Mouse (Mus musculus): ENCODE measurements around the gene Olfr629. TPM values are rescaled to one million over a fixed set of nuclear protein-coding genes. Genes with fewer than 3 reads are reported as not detected.

Olfr629 gene
- not detected for polyA plus RNA-seq (2014; fragmentation: Illumina TruSeq; extraction: RNeasy Lipid Tissue Mini Kit (QIAGEN cat#74804); ENCODE audit: low read depth, low replicate concordance)

DNA sequence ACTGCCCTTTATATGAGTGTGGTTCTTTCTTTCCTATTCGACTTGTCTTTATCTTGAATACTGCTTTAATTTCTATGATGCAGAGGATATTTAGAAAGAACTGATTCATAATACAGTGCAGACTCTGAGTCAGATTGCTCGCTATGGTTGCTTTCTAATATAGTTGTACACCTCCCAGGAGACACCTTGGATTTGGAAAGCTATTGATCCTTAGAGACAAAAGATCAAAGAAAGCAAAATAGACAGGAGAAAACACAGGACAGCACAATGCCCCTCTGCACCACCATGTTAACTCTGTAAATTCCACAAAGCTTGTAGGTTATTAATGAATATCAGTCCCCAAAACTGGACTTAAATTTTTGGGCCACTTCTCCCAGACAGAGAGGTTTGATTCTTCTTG, at the start of gene Olfr629:
Gene Olfr629, minus strand, starts transcription at position 101 of the 400 bp plus-strand sequence.

DNA sequence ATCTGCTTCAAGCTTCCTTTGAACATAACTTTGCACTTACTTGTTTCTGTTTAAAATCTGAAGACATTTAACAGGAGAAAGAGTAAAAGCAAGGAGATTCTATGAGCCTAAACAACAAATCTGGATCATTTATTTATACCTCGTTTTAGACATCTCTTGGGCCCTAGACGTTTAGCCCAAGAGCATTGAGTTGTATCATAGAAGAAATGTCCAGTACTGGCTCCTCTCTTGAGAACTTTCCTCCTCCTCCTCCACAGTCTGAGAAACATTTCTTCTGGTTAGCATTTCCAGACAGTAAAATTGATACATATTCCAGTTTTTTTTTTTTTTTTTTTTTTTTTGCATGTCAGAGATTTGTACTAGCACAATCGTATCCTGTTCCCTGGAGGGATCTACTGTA, 47.0 kb upstream of the Olfr629 start, which contains the start of gene Olfr67:
Gene Olfr67, minus strand, starts transcription at position 101 of the 400 bp plus-strand sequence.

DNA sequence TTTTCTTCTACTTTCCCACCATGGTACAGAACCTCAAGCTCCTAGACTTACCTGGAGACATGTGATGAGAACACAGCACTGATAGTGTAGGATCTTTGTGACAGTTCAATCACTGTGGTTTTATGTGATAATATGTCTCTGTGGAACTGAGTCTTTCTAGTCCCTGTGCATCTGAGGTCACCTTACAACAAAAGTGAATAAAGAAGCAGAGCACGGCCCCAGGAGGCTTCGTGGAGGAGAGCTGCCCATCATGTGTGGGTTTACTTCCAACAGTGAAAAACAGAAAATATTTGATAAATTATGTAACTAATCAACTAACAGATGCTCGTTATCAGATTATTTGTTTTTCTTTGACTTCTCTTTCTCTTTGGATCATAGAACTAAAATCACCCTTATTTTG, 34.9 kb upstream of the Olfr629 start, which contains the start of gene Olfr68:
Gene Olfr68, minus strand, starts transcription at position 101 of the 400 bp plus-strand sequence.

DNA sequence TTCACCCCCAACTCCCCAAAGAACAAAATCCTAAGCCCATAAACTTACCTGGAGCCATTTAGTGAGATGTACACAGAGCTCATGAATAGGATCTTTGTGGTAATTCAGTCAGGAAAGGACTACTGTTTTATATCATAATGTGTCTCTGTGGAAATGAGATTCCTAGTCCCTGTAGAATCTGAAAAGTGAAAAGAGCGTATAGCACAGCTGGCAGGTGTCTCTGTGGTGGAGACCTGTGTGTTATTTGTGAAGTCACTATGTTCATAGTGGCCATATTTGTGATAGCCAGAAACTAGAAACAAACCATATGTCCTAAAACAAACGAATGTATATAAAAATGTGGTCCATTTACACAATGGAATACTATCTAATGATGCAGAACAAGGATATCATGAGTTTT, 26.8 kb upstream of the Olfr629 start, which contains the start of gene Olfr69:
Gene Olfr69, minus strand, starts transcription at position 101 of the 400 bp plus-strand sequence.

DNA sequence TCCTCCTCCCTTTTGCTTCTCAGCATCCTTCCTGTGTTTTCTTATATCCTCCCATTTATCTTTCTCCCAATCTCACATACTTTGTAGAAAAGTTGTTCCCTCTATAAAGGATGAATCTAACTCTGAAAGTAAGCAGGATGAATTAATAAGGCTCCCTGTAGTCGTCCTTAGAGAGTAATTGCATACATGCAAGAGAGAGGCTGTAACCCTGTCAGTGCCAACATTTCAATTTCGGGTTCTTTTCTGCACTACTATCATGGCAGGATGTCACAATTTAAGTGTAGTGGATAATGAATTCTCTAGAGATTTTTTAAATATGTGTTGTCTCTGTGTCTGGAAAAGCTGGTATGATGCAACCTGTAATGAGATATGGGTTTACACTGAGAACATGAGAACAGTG, 12.5 kb upstream of the Olfr629 start, which contains the start of gene Olfr630:
Gene Olfr630, minus strand, starts transcription at position 101 of the 400 bp plus-strand sequence.

DNA sequence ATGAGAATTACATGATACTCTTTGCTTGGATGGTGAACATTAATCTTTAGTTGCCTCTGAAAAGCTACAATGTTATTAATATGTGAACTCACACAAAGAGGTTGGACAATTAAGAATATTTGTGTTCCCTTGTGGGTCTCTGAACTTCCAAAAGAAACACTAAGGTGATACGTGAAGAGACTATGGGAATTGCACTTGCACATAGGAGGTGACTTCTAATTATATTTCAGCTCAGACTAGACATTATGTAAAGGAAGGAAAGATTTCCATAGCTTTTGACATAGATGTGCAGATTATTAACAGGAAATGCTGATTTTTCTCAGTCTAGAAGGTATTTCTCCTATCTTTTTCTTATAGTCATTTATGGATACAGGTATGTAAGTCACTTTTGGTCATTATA, 14.7 kb downstream of the Olfr629 start, which contains the start of gene Olfr628:
Gene Olfr628, plus strand, starts transcription at position 301 of the 400 bp plus-strand sequence.

DNA sequence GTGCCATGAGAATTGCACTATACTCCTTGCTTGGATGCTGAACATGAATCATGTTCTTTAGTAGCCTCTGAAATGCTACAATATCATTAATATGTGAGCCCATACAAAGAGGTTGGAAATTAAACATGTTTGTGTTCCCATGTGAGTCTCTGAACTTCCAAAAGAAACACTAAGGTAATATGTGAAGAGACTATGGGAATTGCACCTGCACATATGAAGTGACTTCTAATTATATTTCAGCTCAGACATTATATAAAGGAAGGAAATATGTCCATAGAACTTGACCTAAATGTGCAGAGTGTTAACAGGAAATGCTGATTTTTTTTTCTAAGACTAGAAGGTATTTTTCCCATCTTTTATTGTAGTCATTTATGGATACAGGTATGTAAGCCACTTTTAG, 30.4 kb downstream of the Olfr629 start, which contains the start of gene Olfr243:
Gene Olfr243, plus strand, starts transcription at position 301 of the 400 bp plus-strand sequence.

Other genes starting within 250 kb of the Olfr629 start
- gene Olfr609, start 246.9 kb downstream of the Olfr629 start, polyA plus RNA-seq (2014; fragmentation: Illumina TruSeq; extraction: RNeasy Lipid Tissue Mini Kit (QIAGEN cat#74804); ENCODE audit: low read depth, low replicate concordance), result not detected
- not detected for gene Olfr610, start 232.8 kb downstream of the Olfr629 start, polyA plus RNA-seq (2014; fragmentation: Illumina TruSeq; extraction: RNeasy Lipid Tissue Mini Kit (QIAGEN cat#74804); ENCODE audit: low read depth, low replicate concordance)
- gene Olfr611, start 224.1 kb downstream of the Olfr629 start, polyA plus RNA-seq (2014; fragmentation: Illumina TruSeq; extraction: RNeasy Lipid Tissue Mini Kit (QIAGEN cat#74804); ENCODE audit: low read depth, low replicate concordance), result not detected
- not detected for gene Olfr612, start 202.2 kb downstream of the Olfr629 start, polyA plus RNA-seq (2014; fragmentation: Illumina TruSeq; extraction: RNeasy Lipid Tissue Mini Kit (QIAGEN cat#74804); ENCODE audit: low read depth, low replicate concordance)
- gene Olfr613, start 196.9 kb downstream of the Olfr629 start, polyA plus RNA-seq (2014; fragmentation: Illumina TruSeq; extraction: RNeasy Lipid Tissue Mini Kit (QIAGEN cat#74804); ENCODE audit: low read depth, low replicate concordance), result not detected
- gene Olfr615, start 188.9 kb downstream of the Olfr629 start, polyA plus RNA-seq (2014; fragmentation: Illumina TruSeq; extraction: RNeasy Lipid Tissue Mini Kit (QIAGEN cat#74804); ENCODE audit: low read depth, low replicate concordance), result not detected
- 0.38 TPM for gene Olfr616, start 175.8 kb downstream of the Olfr629 start, polyA plus RNA-seq (2014; fragmentation: Illumina TruSeq; extraction: RNeasy Lipid Tissue Mini Kit (QIAGEN cat#74804); ENCODE audit: low read depth, low replicate concordance)
- gene Olfr617, start 171.9 kb downstream of the Olfr629 start, polyA plus RNA-seq (2014; fragmentation: Illumina TruSeq; extraction: RNeasy Lipid Tissue Mini Kit (QIAGEN cat#74804); ENCODE audit: low read depth, low replicate concordance), result not detected
- gene Olfr618, start 154.8 kb downstream of the Olfr629 start, polyA plus RNA-seq (2014; fragmentation: Illumina TruSeq; extraction: RNeasy Lipid Tissue Mini Kit (QIAGEN cat#74804); ENCODE audit: low read depth, low replicate concordance), result not detected
- gene Olfr619, start 144.4 kb downstream of the Olfr629 start, polyA plus RNA-seq (2014; fragmentation: Illumina TruSeq; extraction: RNeasy Lipid Tissue Mini Kit (QIAGEN cat#74804); ENCODE audit: low read depth, low replicate concordance), result not detected
- gene Olfr620, start 132.4 kb downstream of the Olfr629 start, polyA plus RNA-seq (2014; fragmentation: Illumina TruSeq; extraction: RNeasy Lipid Tissue Mini Kit (QIAGEN cat#74804); ENCODE audit: low read depth, low replicate concordance), result not detected
- gene Olfr622, start 102.2 kb downstream of the Olfr629 start, polyA plus RNA-seq (2014; fragmentation: Illumina TruSeq; extraction: RNeasy Lipid Tissue Mini Kit (QIAGEN cat#74804); ENCODE audit: low read depth, low replicate concordance), result not detected
- gene Olfr623, start 81.2 kb downstream of the Olfr629 start, polyA plus RNA-seq (2014; fragmentation: Illumina TruSeq; extraction: RNeasy Lipid Tissue Mini Kit (QIAGEN cat#74804); ENCODE audit: low read depth, low replicate concordance), result not detected
- 0.06 TPM for gene Olfr624, start 73.8 kb downstream of the Olfr629 start, polyA plus RNA-seq (2014; fragmentation: Illumina TruSeq; extraction: RNeasy Lipid Tissue Mini Kit (QIAGEN cat#74804); ENCODE audit: low read depth, low replicate concordance)
- not detected for gene Olfr625-ps1, start 62.2 kb downstream of the Olfr629 start, polyA plus RNA-seq (2014; fragmentation: Illumina TruSeq; extraction: RNeasy Lipid Tissue Mini Kit (QIAGEN cat#74804); ENCODE audit: low read depth, low replicate concordance)
- not detected for gene Olfr243, start 30.3 kb downstream of the Olfr629 start, polyA plus RNA-seq (2014; fragmentation: Illumina TruSeq; extraction: RNeasy Lipid Tissue Mini Kit (QIAGEN cat#74804); ENCODE audit: low read depth, low replicate concordance)
- not detected for gene Olfr628, start 14.6 kb downstream of the Olfr629 start, polyA plus RNA-seq (2014; fragmentation: Illumina TruSeq; extraction: RNeasy Lipid Tissue Mini Kit (QIAGEN cat#74804); ENCODE audit: low read depth, low replicate concordance)
- gene Olfr630, start 12.4 kb upstream of the Olfr629 start, polyA plus RNA-seq (2014; fragmentation: Illumina TruSeq; extraction: RNeasy Lipid Tissue Mini Kit (QIAGEN cat#74804); ENCODE audit: low read depth, low replicate concordance), result not detected
- not detected for gene Olfr69, start 26.7 kb upstream of the Olfr629 start, polyA plus RNA-seq (2014; fragmentation: Illumina TruSeq; extraction: RNeasy Lipid Tissue Mini Kit (QIAGEN cat#74804); ENCODE audit: low read depth, low replicate concordance)
- gene Olfr68, start 34.8 kb upstream of the Olfr629 start, polyA plus RNA-seq (2014; fragmentation: Illumina TruSeq; extraction: RNeasy Lipid Tissue Mini Kit (QIAGEN cat#74804); ENCODE audit: low read depth, low replicate concordance), result not detected
- not detected for gene Olfr67, start 46.9 kb upstream of the Olfr629 start, polyA plus RNA-seq (2014; fragmentation: Illumina TruSeq; extraction: RNeasy Lipid Tissue Mini Kit (QIAGEN cat#74804); ENCODE audit: low read depth, low replicate concordance)
- 0.62 TPM for gene Hbb-bt, start 69.1 kb upstream of the Olfr629 start, polyA plus RNA-seq (2014; fragmentation: Illumina TruSeq; extraction: RNeasy Lipid Tissue Mini Kit (QIAGEN cat#74804); ENCODE audit: low read depth, low replicate concordance)
- 9.6 TPM for gene Hbb-bs, start 83.2 kb upstream of the Olfr629 start, polyA plus RNA-seq (2014; fragmentation: Illumina TruSeq; extraction: RNeasy Lipid Tissue Mini Kit (QIAGEN cat#74804); ENCODE audit: low read depth, low replicate concordance)
- gene Hbb-bh2, start 95.6 kb upstream of the Olfr629 start, polyA plus RNA-seq (2014; fragmentation: Illumina TruSeq; extraction: RNeasy Lipid Tissue Mini Kit (QIAGEN cat#74804); ENCODE audit: low read depth, low replicate concordance), result not detected
- not detected for gene Hbb-bh1, start 98.2 kb upstream of the Olfr629 start, polyA plus RNA-seq (2014; fragmentation: Illumina TruSeq; extraction: RNeasy Lipid Tissue Mini Kit (QIAGEN cat#74804); ENCODE audit: low read depth, low replicate concordance)
- gene Hbb-y, start 108.3 kb upstream of the Olfr629 start, polyA plus RNA-seq (2014; fragmentation: Illumina TruSeq; extraction: RNeasy Lipid Tissue Mini Kit (QIAGEN cat#74804); ENCODE audit: low read depth, low replicate concordance), result not detected
- not detected for gene Olfr66, start 141.3 kb upstream of the Olfr629 start, polyA plus RNA-seq (2014; fragmentation: Illumina TruSeq; extraction: RNeasy Lipid Tissue Mini Kit (QIAGEN cat#74804); ENCODE audit: low read depth, low replicate concordance)
- not detected for gene Olfr64, start 149.5 kb upstream of the Olfr629 start, polyA plus RNA-seq (2014; fragmentation: Illumina TruSeq; extraction: RNeasy Lipid Tissue Mini Kit (QIAGEN cat#74804); ENCODE audit: low read depth, low replicate concordance)
- gene Olfr65, start 158.5 kb upstream of the Olfr629 start, polyA plus RNA-seq (2014; fragmentation: Illumina TruSeq; extraction: RNeasy Lipid Tissue Mini Kit (QIAGEN cat#74804); ENCODE audit: low read depth, low replicate concordance), result not detected
- gene Olfr631, start 183.9 kb upstream of the Olfr629 start, polyA plus RNA-seq (2014; fragmentation: Illumina TruSeq; extraction: RNeasy Lipid Tissue Mini Kit (QIAGEN cat#74804); ENCODE audit: low read depth, low replicate concordance), result not detected
- gene Olfr632, start 189.4 kb upstream of the Olfr629 start, polyA plus RNA-seq (2014; fragmentation: Illumina TruSeq; extraction: RNeasy Lipid Tissue Mini Kit (QIAGEN cat#74804); ENCODE audit: low read depth, low replicate concordance), result not detected
- not detected for gene Olfr633, start 199.5 kb upstream of the Olfr629 start, polyA plus RNA-seq (2014; fragmentation: Illumina TruSeq; extraction: RNeasy Lipid Tissue Mini Kit (QIAGEN cat#74804); ENCODE audit: low read depth, low replicate concordance)
- gene Olfr635, start 226.2 kb upstream of the Olfr629 start, polyA plus RNA-seq (2014; fragmentation: Illumina TruSeq; extraction: RNeasy Lipid Tissue Mini Kit (QIAGEN cat#74804); ENCODE audit: low read depth, low replicate concordance), result 0.03 TPM

Data from testis, adult 10 weeks (tissue).